Mouse (Mus musculus) retina, embryonic 14.5 days (tissue): ENCODE results near the gene Zfp605.
"Not testable (repeated sequence)": the region's sequence is repeated elsewhere in the genome, so short reads cannot be mapped to it uniquely, and the experiment has no call there.

Source experiments
- DNase-seq: peaks from one replicate; pipeline ENCODE4 v3.0.0-alpha.2; 2015; ENCODE audit warnings: low spot score

Zfp605 gene

DNA sequence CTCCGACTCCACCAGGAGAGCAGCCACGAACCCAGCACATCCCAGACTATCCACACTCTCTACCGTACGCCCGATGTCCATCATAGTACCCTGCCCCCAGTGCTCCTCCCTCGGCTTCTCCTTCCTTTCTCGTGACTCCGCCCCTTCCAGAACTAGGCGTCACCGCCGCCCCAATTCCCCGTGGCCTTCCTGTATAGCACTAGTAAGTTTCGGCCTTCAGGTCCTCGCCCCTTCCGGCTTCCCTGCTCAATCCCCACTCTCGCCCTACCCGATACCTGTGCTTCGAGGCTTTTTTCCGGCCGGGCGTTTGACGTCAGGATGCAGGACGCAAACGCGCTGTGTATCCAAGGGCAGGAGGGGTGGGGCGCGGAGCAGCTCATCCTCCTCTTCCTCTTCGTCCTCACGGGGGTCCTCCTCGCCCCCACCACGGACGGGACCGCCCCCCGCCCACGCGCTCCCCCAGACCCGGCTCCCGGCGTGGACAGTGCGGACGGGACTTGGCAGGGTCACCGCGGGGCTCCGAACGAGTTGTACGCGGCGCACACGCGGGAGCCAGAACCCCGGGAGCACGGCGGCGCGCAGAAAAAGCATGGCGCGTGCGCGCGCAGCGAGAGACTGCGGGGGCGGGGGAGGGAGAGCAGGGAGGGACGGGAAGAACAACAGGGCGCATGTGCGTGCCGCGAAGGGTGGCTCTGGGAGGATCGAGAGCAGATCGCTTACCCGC, 2.1 kb upstream of the Zfp605 start, which contains the start of gene Gtpbp6:
Gtpbp6 (minus strand) TSS at position 617 of the 724 bp plus-strand sequence.
- peak; percentile 95 for DNase-seq

- no peak for DNase-seq
Measured at GRCm38 (mm10) chr5:110108305-110108628, 1.6 kb upstream of the Zfp605 start.

DNA sequence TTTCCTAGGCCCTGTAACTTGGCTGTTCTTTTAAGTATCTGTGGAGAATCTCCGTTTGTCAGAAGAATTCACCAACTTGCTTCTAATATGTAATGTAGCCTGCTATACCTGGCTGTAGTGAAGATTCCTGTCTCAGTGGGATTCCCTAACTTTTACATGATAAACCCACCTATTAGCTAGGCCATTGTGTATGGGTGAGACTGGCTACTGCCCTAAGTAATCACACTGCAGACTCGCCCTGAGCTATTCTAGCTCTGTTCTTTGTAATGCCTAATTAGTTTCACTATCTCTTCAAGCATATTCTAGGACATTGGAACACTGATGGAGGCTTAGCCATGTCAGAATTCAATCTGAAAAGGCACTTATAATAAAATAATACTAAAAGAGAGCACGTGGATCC, 12.5 kb downstream of the Zfp605 start:
- DNase-seq, result not testable (repeated sequence)

- DNase-seq, result peak; percentile 99
Measured at GRCm38 (mm10) chr5:110135293-110136086, 25.6 kb downstream of the Zfp605 start, which contains the start of gene Chfr. TSS of gene Chfr (plus strand) at chr5:110135842.

DNA sequence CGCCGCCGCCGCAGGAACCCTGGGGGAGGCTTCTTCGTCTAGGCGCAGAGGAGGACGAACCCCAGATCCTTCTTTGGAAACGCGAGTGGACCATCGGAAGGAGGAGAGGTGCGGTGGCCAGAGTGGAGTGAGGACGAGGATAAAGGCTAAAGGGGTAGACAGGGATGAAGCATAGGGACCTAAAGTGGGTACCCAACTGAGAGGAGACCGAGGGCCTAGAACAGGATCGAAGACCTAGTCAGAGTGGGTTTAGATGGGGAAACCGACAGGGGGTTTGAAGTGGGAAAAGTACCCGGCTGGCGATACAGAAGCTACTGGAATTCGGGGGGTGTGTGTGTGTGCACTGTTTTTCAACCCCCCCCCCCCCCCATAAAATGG, 26.2 kb downstream of the Zfp605 start:
- DNase-seq, result no peak

DNA sequence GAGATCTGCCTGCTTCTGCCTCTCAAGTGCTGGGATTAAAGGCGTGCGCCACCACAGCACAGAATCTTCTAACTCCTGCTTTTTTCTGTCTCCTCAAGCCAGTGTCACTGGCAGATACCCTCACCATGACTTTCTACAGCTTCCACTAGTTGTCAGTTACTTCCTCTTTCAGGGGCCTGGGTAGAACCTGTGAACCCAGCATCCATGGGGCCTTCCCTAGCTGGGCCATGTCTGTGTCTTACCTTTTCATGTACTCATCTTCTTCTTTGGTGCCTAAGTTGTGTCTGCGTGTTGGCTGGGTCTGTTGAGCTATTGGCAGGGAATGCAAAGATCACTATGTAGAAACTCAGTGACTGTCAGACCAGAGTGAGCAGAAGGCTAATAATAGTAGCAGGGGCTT, 27.9 kb downstream of the Zfp605 start:
- no peak for DNase-seq

- DNase-seq, result no peak
Measured at GRCm38 (mm10) chr5:110139325-110139724, 29.4 kb downstream of the Zfp605 start.

GRCm38 (mm10) chr5:110140424-110140823, 30.5 kb downstream of the Zfp605 start:
- no peak for DNase-seq

DNA sequence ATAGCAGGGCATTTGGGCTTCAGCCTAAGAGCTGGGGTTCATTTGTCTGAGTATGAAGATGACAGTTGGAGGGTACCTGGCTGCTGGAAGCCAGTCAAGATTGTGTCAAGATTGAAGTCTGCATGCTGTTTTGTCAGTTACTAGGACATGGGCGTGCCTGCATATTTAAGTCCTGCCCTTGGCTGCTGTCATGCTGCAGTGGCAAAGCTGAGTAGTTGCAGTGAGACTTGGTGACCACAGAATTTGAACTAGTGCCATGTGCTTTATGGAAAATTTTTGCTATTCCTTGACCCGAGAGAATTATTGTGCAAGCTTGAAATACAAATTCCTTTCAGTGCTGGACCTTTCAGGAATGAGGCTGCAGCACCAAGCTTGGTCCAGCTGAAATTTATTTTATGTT, 32.4 kb downstream of the Zfp605 start:
- DNase-seq, result no peak

DNA sequence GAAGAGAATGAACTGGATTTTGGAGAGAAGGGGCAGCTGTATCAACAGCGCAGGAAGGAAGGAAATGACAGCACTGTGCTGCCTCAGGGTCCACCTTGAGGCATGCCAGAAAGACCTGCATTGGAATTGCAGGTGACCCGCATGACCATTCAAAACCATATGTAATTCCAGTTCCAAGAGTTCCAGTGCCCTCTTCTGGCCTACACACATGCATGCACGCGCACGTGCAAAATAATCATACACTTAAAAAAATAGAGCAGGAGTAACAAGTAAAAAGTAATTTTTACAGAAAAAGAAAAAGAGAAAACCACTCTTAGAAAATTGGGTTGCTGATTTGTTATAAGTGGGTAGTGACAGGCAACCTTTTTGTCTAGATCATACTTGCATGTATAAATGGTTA, 33.1 kb downstream of the Zfp605 start:
- DNase-seq, result peak; percentile 11

DNA sequence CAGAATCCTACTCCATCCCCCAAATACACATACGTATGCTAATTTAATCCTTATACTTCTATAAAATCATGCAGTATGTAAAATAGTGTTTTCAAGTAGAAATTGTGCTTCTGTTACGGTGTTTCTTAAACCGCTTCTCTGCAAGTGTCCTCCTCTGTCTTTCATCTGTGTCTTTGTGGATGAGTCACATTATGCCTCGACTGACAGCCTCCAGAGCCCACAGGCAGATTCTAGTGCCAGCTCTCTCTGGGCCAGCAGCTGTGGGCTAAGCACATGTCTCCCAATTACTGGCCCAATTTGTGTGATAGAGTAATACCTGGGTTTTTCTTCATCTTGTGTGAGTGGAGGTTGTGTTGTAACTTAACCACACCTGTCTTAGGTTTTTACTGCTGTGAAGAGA, 59.5 kb downstream of the Zfp605 start:
- no peak for DNase-seq

DNA sequence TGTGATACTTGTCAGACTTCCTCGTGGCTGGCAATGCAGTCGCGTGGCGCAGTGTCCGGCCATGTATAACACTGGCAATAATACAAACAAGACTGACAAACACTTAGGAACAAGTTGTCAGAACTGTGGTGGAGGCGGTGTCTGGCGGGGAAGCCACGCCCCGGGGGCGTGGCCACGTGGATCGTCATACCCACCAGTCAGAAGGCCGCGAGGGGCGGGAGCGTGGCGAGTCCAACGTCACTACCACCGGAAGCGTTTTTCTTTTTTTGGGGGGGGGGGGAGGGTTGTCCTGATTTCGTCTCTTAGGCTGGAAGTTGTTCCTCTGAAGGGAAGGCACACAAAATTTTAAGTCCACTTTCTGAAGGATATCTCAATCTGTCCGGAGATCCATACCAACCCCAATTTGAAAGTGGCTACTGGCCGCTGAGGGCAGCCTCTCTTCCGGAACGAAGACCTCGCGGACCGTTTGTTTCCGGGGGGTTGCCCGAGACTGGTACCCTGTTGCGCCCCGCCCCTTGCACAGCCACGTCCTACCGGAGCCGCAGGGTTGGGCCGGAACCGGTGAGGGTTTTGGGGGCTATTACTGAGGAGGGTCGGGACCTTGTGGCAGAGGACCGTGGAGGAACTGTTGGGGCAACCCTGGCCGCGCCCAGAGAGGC, 66.6 kb downstream of the Zfp605 start, which contains the start of gene Golga3:
Golga3 (plus strand) TSS at position 340 of the 659 bp plus-strand sequence.
- DNase-seq, result peak; percentile 96

GRCm38 (mm10) chr5:110177021-110177420, 67.1 kb downstream of the Zfp605 start:
- DNase-seq, result no peak

GRCm38 (mm10) chr5:110178628-110179027, 68.7 kb downstream of the Zfp605 start:
- no peak for DNase-seq
